Mouse (Mus musculus): ENCODE measurements at regions not wholly inside any gene's neighbourhood (a gene's known extent, or its start where the extent isn't known, plus 50 kb on each side); places are given as distances from the start of the nearest gene placed in this dataset.

GRCm38 (mm10) chr9:92045472-92045905, 147.2 kb upstream of the Plscr5 start:
- DNase-seq, result peak; percentile 6

GRCm38 (mm10) chr9:92044161-92044560, 148.6 kb upstream of the Plscr5 start:
- no peak for DNase-seq

- DNase-seq, result no peak
Measured at GRCm38 (mm10) chr9:92016521-92016920, 176.2 kb upstream of the Plscr5 start.

- DNase-seq, result no peak
Measured at GRCm38 (mm10) chr9:92015923-92016322, 176.8 kb upstream of the Plscr5 start.

DNA sequence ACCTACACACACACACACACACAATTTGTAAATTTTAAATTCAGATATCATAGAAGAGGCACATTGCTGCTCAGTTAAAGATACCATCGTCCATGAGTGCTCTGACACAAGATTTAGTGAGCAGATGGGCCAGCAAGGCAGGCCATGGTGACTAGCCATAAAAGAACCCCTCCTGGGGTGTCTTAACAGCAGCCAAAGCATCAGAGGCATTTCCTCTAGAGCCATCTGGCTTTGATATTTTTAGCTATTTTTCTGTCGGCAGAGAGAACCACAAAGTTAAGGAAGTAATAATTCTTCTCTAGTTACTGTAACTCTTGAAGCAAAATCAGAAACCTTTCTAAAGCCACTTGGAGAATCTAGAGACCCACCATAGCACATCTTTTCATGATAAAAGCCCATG, 204.5 kb upstream of the Plscr5 start:
- DNase-seq, result no peak

DNA sequence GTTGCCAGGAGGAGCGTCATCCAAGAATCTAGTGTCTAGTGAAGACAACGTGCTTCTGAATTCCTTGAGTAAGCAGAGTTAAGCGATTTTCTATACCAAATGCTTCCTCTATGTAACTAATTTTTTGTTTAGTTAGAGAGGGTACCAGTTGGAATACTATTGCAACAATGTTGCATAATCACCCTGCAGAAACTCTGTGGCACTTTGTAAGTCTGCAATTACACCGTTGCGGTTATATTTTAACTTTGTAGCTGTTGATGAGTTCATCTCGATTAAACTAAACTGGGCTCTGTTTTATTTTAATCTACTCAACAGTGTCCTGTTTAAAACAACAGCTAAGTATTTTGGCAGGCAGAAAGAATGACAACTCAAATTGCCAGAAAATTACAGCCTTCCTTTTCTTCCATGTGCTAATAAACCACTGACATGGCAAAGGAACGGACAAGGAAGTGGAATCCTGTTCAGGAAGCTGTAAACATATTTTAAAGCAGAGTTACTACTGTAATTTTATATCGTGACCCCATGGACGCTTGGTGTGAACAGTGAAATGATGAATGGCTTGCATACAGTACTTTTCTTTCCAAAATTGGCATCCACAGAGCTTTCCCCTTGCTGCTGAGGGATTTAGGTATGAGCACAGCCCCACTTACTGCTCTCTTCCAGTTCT, 210.6 kb upstream of the Plscr5 start:
- no peak for DNase-seq

- DNase-seq, result no peak
Measured at GRCm38 (mm10) chr9:91981499-91981898, 211.2 kb upstream of the Plscr5 start.

DNA sequence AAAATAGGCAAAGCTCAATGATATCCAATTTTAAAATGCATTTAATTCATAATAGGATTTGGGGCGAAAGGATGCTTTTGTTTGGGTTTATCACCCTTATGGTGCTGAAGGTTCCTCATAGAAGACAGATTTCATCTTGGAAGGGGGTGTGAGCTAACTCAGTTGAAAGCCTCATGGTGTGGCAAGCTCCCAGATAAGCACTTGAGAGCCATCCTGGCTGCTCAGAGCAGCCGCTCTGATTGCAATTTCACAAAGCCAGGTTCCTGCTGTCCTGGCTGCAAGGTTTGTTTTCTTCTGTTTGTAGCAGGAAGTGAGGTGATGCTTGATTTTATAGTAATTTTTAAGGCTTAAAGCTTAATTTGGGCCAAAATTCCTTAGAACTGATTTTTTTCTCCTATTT, 228.7 kb upstream of the Plscr5 start:
- no peak for DNase-seq

GRCm38 (mm10) chr9:91962726-91963125, 230.0 kb upstream of the Plscr5 start:
- no peak for DNase-seq

DNA sequence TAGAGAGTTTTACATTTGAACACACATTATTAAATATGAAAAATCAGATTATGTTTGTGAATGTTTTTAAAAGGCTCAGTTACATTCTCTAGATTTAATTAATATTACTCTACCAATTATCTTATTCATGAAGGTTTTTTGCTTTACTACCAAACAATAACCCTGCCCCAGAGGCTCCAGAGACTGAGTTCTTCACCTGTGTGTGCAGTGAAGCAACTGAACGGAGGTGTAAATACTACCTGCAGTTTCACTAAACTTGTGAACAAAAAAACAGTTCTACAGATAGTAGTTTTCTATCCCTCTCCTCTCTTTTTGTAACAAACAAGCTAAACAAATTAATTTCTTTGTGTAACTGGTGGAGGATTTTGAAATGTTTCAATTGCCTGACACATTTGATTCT, 231.1 kb upstream of the Plscr5 start:
- DNase-seq, result no peak

DNA sequence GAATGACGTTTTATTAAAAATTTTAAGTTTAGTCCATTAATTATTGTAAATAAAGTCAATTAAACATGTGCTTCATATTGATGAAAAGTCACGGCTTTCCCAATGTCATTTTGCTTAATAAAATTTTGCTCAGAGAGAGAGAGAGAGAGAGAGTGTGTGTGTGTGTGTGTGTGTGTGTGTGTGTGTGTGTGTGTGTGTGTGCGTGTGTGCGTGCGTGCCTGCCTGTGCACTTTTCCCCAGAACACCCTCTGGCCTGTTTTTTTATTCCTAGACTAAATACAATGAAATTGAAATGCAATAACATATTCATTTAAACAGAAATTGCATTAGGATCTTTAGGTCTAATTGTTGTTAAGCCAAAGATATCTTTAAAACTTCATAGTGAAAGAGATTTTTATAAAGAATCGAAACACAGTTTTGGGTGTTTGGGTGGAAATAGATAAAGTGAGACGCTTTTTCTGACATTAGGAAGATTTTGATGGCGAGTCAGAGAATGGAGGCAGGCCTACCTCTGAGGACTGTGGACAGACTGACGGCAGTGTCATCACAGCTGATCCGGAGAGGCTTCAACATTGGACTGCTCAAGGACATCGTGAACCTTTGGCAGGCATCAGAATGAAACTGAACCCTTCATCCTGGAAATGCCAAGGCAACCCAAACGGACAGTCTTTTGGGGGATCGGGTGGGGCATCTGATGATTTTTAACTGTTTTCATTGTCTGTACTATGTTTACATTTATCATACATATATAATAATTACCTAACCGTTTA, 232.0 kb upstream of the Plscr5 start:
- no peak for DNase-seq

DNA sequence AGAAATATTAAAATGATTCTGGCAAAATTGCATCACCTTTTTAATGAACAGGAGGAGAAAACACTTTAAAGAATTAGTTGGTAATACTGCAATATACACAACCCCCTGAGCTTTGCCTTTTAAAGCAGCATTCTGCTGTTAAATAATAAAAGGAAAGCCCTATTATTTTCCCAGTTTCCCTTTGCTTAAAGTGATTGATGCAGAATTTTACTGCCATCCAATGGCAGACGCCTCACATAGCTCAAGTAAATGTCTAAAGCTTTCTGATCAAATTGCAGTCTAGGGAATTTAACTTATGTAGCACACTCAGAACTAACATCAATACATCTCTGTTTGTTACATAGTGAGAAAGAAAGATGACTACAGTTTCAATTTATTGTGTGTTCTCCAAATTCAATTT, 233.1 kb upstream of the Plscr5 start:
- DNase-seq, result peak; percentile 11

- no peak for DNase-seq
Measured at GRCm38 (mm10) chr9:91959076-91959475, 233.7 kb upstream of the Plscr5 start.

DNA sequence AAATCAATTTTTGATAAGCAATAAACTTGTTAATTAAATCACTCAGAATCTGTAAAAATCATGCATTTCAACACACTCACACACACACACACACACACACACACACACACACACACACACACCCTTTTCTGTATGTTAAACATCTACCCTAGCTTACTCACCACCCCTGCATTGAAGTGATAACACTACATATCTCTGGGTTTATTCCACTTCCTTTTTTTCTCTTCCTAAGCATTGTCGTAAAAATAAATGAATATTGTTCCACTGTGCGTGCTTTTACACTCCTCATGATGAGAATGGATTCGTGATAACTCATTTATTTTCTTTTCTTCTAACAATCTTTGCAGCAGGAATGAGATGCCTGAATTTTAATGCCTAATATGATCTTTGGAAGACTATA, 234.3 kb upstream of the Plscr5 start:
- no peak for DNase-seq

- DNase-seq, result no peak
Measured at GRCm38 (mm10) chr9:91957061-91957460, 235.7 kb upstream of the Plscr5 start.

DNA sequence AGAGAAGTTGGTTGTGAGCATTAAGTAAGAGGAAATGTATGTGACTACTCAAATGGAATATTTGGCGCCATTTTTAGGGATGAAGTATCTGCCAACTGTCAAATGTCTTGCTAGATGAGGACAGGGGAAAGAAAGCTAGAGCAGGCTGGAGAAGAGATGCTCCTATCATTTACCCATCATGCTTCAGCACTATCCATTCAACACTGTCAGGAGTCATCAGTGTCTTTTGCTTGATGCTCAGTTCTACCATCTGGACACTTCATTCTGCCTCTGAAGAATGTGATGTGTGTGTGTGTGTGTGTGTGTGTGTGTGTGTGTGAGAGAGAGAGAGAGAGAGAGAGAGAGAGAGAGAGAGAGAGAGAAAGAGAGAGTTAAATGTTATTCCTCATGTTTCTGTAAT, 244.0 kb upstream of the Plscr5 start:
- peak; percentile 41 for DNase-seq

DNA sequence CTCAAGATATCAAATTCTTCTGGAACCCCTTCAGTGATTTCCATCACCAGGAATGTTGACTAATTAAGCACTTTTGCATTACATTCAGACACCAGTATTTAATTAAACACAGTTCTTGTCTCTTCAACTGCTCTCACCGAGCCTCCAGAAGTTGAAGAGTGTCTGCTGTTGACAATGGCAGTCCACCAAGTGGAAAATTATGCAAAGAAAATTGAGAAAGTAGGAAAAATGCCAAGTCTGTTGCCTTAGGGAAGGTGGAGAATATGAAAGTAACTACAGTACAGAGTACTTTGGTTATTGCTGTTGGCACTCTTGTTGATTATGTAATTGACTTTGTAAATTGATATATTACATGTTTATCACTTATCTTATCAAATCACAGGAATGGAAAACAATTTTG, 250.7 kb upstream of the Plscr5 start:
- no peak for DNase-seq

- no peak for DNase-seq
Measured at GRCm38 (mm10) chr9:91938729-91939128, 254.0 kb upstream of the Plscr5 start.

- no peak for DNase-seq
Measured at GRCm38 (mm10) chr9:91904066-91904465, 288.7 kb upstream of the Plscr5 start.

- DNase-seq, result no peak
Measured at GRCm38 (mm10) chr9:91900956-91901355, 291.8 kb upstream of the Plscr5 start.

DNA sequence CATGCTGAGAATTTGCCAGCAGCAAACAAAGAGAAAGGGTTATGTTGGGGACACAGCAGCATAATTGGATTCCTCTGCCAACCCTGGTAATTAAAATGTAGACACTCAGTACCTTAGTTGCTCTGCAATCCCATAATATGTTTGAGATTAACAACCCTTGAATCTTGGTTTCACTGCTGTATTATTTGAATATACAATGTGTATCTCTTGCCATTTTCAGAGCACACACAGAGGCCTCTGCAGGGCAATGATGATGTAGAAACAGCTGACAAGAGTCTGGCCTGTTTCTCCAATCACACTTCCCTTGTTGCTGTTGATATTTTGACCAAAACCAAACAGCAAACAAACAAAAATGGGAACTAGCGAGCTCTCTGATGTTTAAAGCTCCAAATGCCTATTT, 315.9 kb upstream of the Plscr5 start:
- DNase-seq, result no peak

GRCm38 (mm10) chr9:91831556-91831955, 361.2 kb upstream of the Plscr5 start:
- DNase-seq, result no peak

GRCm38 (mm10) chr9:91823733-91824487, 368.8 kb upstream of the Plscr5 start:
- DNase-seq, result no peak
